Mouse (Mus musculus) forebrain, embryonic 16.5 days (tissue): ENCODE results near the gene Tmem14c. TPM values are rescaled to one million over a fixed set of nuclear protein-coding genes. Genes with fewer than 3 reads are reported as not detected.

ENCODE experiments used
- ATAC-seq: fragments of 200-750 bp; cut with Nextera tagmentation; 2 replicates; pipeline ENCODE4 v1.8.0; 2017; ENCODE audit warnings: mild to moderate bottlenecking, moderate library complexity
- H3K27ac ChIP-seq: fragments of 300-500 bp; sonication (generic); 2 replicates; pipeline ENCODE4 v1.5.1; 2014; ENCODE audit warnings: low read length, control low read depth
- H3K27me3 ChIP-seq: fragments of 300-500 bp; sonication (generic); replicated peaks from 2 replicates; pipeline ENCODE4 v1.6.1; 2014; ENCODE audit warnings: low read length; ENCODE audit not compliant: control insufficient read depth, insufficient read depth
- H3K36me3 ChIP-seq: fragments of 300-500 bp; sonication (generic); 2 replicates; pipeline ENCODE4 v1.6.1; 2014; ENCODE audit not compliant: control insufficient read depth, insufficient read depth
- H3K4me1 ChIP-seq: fragments of 300-500 bp; sonication (generic); replicated peaks from 2 replicates; pipeline ENCODE4 v1.6.1; 2014; ENCODE audit warnings: low read length; ENCODE audit not compliant: control insufficient read depth, insufficient read depth
- H3K4me2 ChIP-seq: fragments of 300-500 bp; sonication (generic); 2 replicates; pipeline ENCODE4 v1.6.1; 2014; ENCODE audit warnings: mild to moderate bottlenecking, low read length, control low read depth
- H3K4me3 ChIP-seq: fragments of 300-500 bp; sonication (generic); replicated peaks from 2 replicates; pipeline ENCODE4 v1.5.1; 2014; ENCODE audit warnings: mild to moderate bottlenecking, low read length, control low read depth
- H3K9ac ChIP-seq: fragments of 300-500 bp; sonication (generic); replicated peaks from 2 replicates; pipeline ENCODE4 v1.6.1; 2014; ENCODE audit warnings: low read depth, low read length, control low read depth
- H3K9me3 ChIP-seq: fragments of 300-500 bp; sonication (generic); 2 replicates; pipeline ENCODE4 v1.6.1; 2016; ENCODE audit warnings: low read length; ENCODE audit not compliant: control insufficient read depth
- WGBS: fragments of 180-500 bp; shearing (Covaris S2); extraction: QIAGEN DNeasy Blood & Tissue Kit; methylation state at CpG from one replicate; pipeline ENCODE4 v1.1.7; 2014; 5-methylcytosine and 5-hydroxymethylcytosine counted together
- polyA plus RNA-seq: library from polyadenylated mRNA; unstranded; fragments of >200 nt; fragmentation: Nextera tagmentation; extraction: Ambion mirVana; gene quantifications from 2 replicates; pipeline ENCODE4 v1.2.1, GENCODE M21; 2015

Tmem14c gene
- polyA plus RNA-seq, 1 experiment from 2014 or later: 113 TPM

GRCm38 (mm10) chr13:41000926-41001639 is 15.0 kb upstream of the Tmem14c start, which contains the start of gene Pak1ip1:
TSS of gene Pak1ip1 (plus strand) at chr13:41001023.
- Histone ChIP-seq H3K27ac (peak within 1 kb of the TSS; percentile 98), H3K4me1 (peaks cover 11% of the 10 kb centered on the region), H3K27me3 (no peaks in the 10 kb centered on the region), H3K4me3 (peak within 1 kb of the TSS; percentile 66), H3K4me2 (peak within 1 kb of the TSS; percentile 91), H3K9me3 (no peaks in the 10 kb centered on the region), H3K9ac (peak within 1 kb of the TSS; percentile 83), H3K36me3 (peaks cover 3% of the 10 kb centered on the region)
- peak; percentile 97 for ATAC-seq
- under 1% methylated on average over 58 of the region's 58 CpGs for WGBS

GRCm38 (mm10) chr13:41002001-41002400 is 14.1 kb upstream of the Tmem14c start:
- no peak for ATAC-seq
- 90% methylated on average over 5 of the region's 5 CpGs for WGBS
- H3K4me3 ChIP-seq: 0 out of 2 replicates have a peak overlapping the region, but pooled peaks have one; percentile 14

GRCm38 (mm10) chr13:41006244-41006643 is 9.8 kb upstream of the Tmem14c start:
- no peaks in the 10 kb centered on the region for H3K9me3 ChIP-seq

More at GRCm38 (mm10) chr13:41002001-41002400, 14.1 kb upstream of the Tmem14c start:
- H3K4me1 ChIP-seq: peaks cover 11% of the 10 kb centered on the region
- H3K9ac ChIP-seq: no peak overlapping the region
- H3K9me3 ChIP-seq: no peaks in the 10 kb centered on the region
- H3K27me3 ChIP-seq: no peaks in the 10 kb centered on the region
- H3K27ac ChIP-seq: no peak overlapping the region
- peak overlapping the region; percentile 32; the same call in 1 of the 2 replicates for H3K4me2 ChIP-seq
- peaks cover 5% of the 10 kb centered on the region for H3K36me3 ChIP-seq

GRCm38 (mm10) chr13:41008271-41008670 is 7.8 kb upstream of the Tmem14c start:
- H3K4me3 ChIP-seq: no peak overlapping the region
- no peak overlapping the region for H3K9ac ChIP-seq
- no peak for ATAC-seq
- no peak overlapping the region for H3K27ac ChIP-seq
- H3K4me1 ChIP-seq: no peaks in the 10 kb centered on the region
- no peaks in the 10 kb centered on the region for H3K9me3 ChIP-seq
- peaks cover 48% of the 10 kb centered on the region for H3K36me3 ChIP-seq
- 93% methylated on average over 10 of the region's 10 CpGs for WGBS
- no peaks in the 10 kb centered on the region for H3K27me3 ChIP-seq
- H3K4me2 ChIP-seq: no peak overlapping the region

More at GRCm38 (mm10) chr13:41006244-41006643, 9.8 kb upstream of the Tmem14c start:
- H3K36me3 ChIP-seq: peaks cover 36% of the 10 kb centered on the region
- no peak overlapping the region for H3K4me3 ChIP-seq
- no peak overlapping the region for H3K27ac ChIP-seq
- no peak overlapping the region for H3K9ac ChIP-seq
- H3K4me2 ChIP-seq: no peak overlapping the region
- no peaks in the 10 kb centered on the region for H3K27me3 ChIP-seq
- WGBS: 91% methylated on average over 4 of the region's 4 CpGs
- peaks cover 6% of the 10 kb centered on the region for H3K4me1 ChIP-seq
- no peak for ATAC-seq

DNA sequence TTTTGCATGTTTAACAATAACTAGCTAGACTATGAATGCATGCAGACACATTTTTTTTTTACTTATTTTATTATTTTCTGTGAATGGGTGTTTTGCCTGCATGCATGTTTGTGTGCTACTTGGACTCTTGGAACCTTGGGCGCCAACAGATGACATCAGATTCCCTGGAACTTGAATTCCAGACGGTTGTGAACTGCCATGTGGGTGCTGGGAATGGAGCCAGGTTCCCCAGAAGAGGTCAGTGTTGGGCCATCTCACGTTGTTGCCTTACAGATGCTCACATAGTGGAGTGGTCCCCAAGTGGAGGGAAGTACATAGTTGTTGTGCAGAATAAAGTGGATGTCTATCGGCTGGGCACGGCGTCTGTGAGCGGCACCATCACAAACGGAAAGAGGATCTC is 7.1 kb upstream of the Tmem14c start:
- ATAC-seq: no peak
- H3K9ac ChIP-seq: no peak overlapping the region
- no peak overlapping the region for H3K4me3 ChIP-seq
- H3K36me3 ChIP-seq: peaks cover 48% of the 10 kb centered on the region
- WGBS: 85% methylated on average over 8 of the region's 8 CpGs
- H3K27me3 ChIP-seq: no peaks in the 10 kb centered on the region
- no peaks in the 10 kb centered on the region for H3K9me3 ChIP-seq
- no peak overlapping the region for H3K4me2 ChIP-seq
- H3K4me1 ChIP-seq: no peaks in the 10 kb centered on the region
- no peak overlapping the region for H3K27ac ChIP-seq

DNA sequence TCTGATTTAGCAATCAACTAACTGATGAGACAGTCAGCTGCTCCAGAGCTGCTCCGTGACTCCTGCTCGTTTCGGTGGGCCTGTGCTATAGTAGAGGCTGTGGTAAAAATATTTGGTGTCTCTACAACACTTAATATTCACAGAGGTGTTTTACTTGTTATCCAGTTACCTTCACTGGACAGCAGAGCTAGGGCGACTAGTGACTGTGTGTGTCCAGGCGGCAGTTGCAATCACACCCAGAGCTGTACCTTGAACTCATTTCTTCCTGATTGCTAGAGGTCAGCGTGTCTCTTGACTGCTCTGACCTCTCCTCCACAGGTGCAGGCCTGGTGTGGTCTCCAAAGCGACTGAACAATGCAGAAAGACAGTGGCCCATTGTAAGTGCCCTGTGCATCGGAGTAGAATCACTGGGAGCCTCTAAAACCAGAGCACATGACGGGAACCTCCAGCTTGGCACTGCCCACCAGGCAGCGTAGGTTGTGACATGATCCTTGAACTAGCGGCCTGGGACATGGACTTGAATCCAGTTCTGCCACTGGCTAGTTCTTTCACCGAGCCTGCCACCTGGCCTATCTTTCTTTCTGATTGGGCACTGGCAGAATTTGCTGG is 809 bp downstream of the Tmem14c start:
- Histone ChIP-seq H3K4me1 (peaks cover 16% of the 10 kb centered on the region), H3K27me3 (no peaks in the 10 kb centered on the region), H3K4me2 (peak overlapping the region; percentile 84), H3K27ac (no peak overlapping the region; the same call in 1 of the 2 replicates), H3K36me3 (peaks cover 16% of the 10 kb centered on the region), H3K4me3 (peak overlapping the region; percentile 83), H3K9ac (peak overlapping the region; percentile 68), H3K9me3 (no peaks in the 10 kb centered on the region)
- ATAC-seq: no peak; the same call in 1 of the 2 replicates
- 33% methylated on average over 12 of the region's 12 CpGs for WGBS

DNA sequence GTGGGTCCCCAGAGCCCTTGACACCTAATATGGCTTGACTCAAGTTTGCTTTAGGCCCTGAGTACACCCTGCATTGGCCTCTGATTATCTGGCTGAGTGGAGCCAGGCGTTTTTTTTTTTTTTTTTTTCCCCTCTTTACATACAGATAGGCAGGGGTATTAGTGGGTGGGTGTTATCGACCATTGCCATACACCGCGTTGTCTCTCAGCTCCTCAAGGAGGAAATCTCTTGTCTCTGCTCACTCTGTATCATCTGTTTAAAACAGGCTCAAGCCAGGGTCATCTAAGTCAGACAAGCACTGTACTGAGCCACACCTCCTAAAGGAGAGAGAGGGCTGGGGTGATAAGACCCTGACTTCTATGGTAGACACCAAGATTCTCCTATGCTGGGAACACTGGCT is 1.7 kb downstream of the Tmem14c start:
- WGBS: 86% methylated on average over 4 of the region's 4 CpGs

GRCm38 (mm10) chr13:41018236-41018635 is 2.1 kb downstream of the Tmem14c start:
- Histone ChIP-seq H3K27ac (no peak overlapping the region), H3K4me1 (peaks cover 16% of the 10 kb centered on the region), H3K4me2 (no peak overlapping the region), H3K27me3 (no peaks in the 10 kb centered on the region), H3K4me3 (no peak overlapping the region), H3K9me3 (no peaks in the 10 kb centered on the region), H3K36me3 (peaks cover 5% of the 10 kb centered on the region), H3K9ac (no peak overlapping the region)
- ATAC-seq: no peak
- 92% methylated on average over 9 of the region's 9 CpGs for WGBS

More for the DNA sequence above, 1.7 kb downstream of the Tmem14c start:
- H3K4me3 ChIP-seq: no peak overlapping the region
- H3K4me2 ChIP-seq: no peak overlapping the region
- no peaks in the 10 kb centered on the region for H3K27me3 ChIP-seq
- H3K9ac ChIP-seq: no peak overlapping the region
- H3K36me3 ChIP-seq: peaks cover 8% of the 10 kb centered on the region
- peaks cover 16% of the 10 kb centered on the region for H3K4me1 ChIP-seq
- ATAC-seq: no peak
- no peaks in the 10 kb centered on the region for H3K9me3 ChIP-seq
- no peak overlapping the region for H3K27ac ChIP-seq

DNA sequence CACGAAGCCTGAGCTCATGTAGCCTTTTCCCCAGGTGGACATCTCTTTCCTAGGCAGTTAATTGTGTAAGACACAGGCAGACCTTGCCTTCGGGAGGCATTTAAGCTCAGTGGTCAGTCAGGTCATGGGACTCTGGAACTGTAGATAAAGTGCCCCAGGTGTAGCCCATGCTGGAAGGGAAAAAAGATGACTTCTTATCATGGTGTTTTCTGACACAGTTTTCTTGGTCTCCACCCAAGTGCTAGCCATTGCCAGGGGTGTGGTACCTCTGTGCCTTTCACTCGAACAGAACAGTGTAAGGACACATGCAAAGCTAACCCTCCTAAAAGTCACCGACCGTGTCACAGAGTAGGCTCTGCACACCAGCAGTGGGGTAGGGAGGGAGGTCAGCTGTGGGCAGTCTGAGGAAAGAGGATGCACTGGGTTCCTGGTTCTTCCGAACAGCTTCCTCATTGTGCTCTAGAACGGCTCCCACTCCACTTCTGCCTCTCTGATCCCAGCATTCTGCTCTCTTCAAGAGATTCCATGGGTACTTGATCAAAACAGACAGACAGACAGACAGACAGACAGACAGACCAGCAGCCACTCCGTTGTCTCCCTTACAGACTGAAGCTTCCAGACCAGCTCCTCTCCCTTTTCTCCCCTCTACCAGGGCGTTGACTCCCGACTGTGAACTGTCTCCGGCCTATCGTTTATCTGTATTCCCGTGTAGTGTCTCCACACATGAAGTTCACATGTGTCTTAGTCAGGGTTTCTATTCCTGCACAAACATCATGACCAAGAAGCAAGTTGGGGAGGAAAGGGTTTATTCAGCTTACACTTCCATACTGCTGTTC is 2.9 kb downstream of the Tmem14c start:
- Histone ChIP-seq H3K4me1 (peaks cover 16% of the 10 kb centered on the region), H3K27me3 (no peaks in the 10 kb centered on the region), H3K9ac (no peak overlapping the region), H3K4me3 (no peak overlapping the region), H3K9me3 (no peaks in the 10 kb centered on the region), H3K36me3 (peaks cover 8% of the 10 kb centered on the region; the same call in 1 of the 2 replicates), H3K27ac (no peak overlapping the region), H3K4me2 (no peak overlapping the region)
- 94% methylated on average over 13 of the region's 13 CpGs for WGBS
- ATAC-seq: no peak
